Comparison of ENCODE assay signal across 8 mouse cellular contexts in genomic region chr6:58830840-58831231, GRCm38 (mm10). TPM values are rescaled to one million over a fixed set of nuclear protein-coding genes. Genes with fewer than 3 reads are reported as not detected.
DNase-seq lines count a peak whose midpoint lies in the region; ATAC-seq and TF ChIP-seq lines count a peak whose summit lies in the region.

No protein-coding gene starts in this region.

- peak overlapping the region; percentile 81 for H3K4me3 ChIP-seq in layer of hippocampus, adult 2 months
- peak overlapping the region; percentile 71 for H3K4me3 ChIP-seq in embryonic facial prominence, embryonic 11.5 days (ENCODE audit: low read depth, low read length)
- peak overlapping the region; percentile 93 for H3K4me3 ChIP-seq in hindbrain, postnatal 0 days (ENCODE audit: low read length)
- H3K4me3 ChIP-seq in midbrain, postnatal 0 days (ENCODE audit: low read depth, low read length) = peak overlapping the region; percentile 89

- no peak overlapping the region for H3K9ac ChIP-seq in embryonic facial prominence, embryonic 11.5 days (replicated peaks; ENCODE audit: low read length)
- H3K9ac ChIP-seq in hindbrain, postnatal 0 days (replicated peaks; ENCODE audit: low read length) = peak overlapping the region; percentile 86
- H3K9ac ChIP-seq in midbrain, postnatal 0 days (replicated peaks; ENCODE audit: low read length, poor library complexity, severe bottlenecking) = peak overlapping the region; percentile 94

- H3K27me3 ChIP-seq in embryonic facial prominence, embryonic 11.5 days (ENCODE audit: control insufficient read depth, insufficient read depth, low read length) = no peaks in the 10 kb centered on the region
- no peaks in the 10 kb centered on the region for H3K27me3 ChIP-seq in hindbrain, postnatal 0 days (ENCODE audit: insufficient read depth, low read length)
- H3K27me3 ChIP-seq in midbrain, postnatal 0 days (ENCODE audit: insufficient read depth, low read length) = no peaks in the 10 kb centered on the region

- WGBS in embryonic facial prominence, embryonic 11.5 days = 8% methylated on average over 7 of the region's 7 CpGs
- 12% methylated on average over 7 of the region's 7 CpGs for WGBS in hindbrain, postnatal 0 days
- WGBS in midbrain, postnatal 0 days = 8% methylated on average over 7 of the region's 7 CpGs

- H3K9me3 ChIP-seq in embryonic facial prominence, embryonic 11.5 days (replicated peaks; ENCODE audit: control insufficient read depth, low read length) = no peaks in the 10 kb centered on the region
- H3K9me3 ChIP-seq in hindbrain, postnatal 0 days (ENCODE audit: low read length) = no peaks in the 10 kb centered on the region
- H3K9me3 ChIP-seq in midbrain, postnatal 0 days (ENCODE audit: low read length) = no peaks in the 10 kb centered on the region

- peak overlapping the region; percentile 71 for H3K4me2 ChIP-seq in embryonic facial prominence, embryonic 11.5 days (ENCODE audit: low read depth, low read length)
- peak overlapping the region; percentile 67 for H3K4me2 ChIP-seq in hindbrain, postnatal 0 days (ENCODE audit: low read depth, low read length)
- peak overlapping the region; percentile 62 for H3K4me2 ChIP-seq in midbrain, postnatal 0 days (ENCODE audit: low read depth, low read length, poor library complexity, severe bottlenecking)

- H3K36me3 ChIP-seq in embryonic facial prominence, embryonic 11.5 days (replicated peaks; ENCODE audit: control insufficient read depth, insufficient read depth, low read depth, low read length) = no peaks in the 10 kb centered on the region
- no peaks in the 10 kb centered on the region for H3K36me3 ChIP-seq in hindbrain, postnatal 0 days (ENCODE audit: insufficient read depth, low read length)
- H3K36me3 ChIP-seq in midbrain, postnatal 0 days (ENCODE audit: insufficient read depth, low read length) = no peaks in the 10 kb centered on the region

- intact Hi-C loops in left cerebral cortex, postnatal 25 days (cut with DNase I) = loop anchor here (5.0 kb wide), 2 partner anchors 189 to 191 kb away; partner anchors contain the start of gene Fam13a

- DNase-seq in layer of hippocampus, adult 2 months (ENCODE audit: low spot score in 2 of 2) = no peak
- no peak for DNase-seq in layer of hippocampus, adult 9-11 months
- DNase-seq in embryonic facial prominence, embryonic 11.5 days (ENCODE audit: low spot score) = no peak
- DNase-seq in hindbrain, postnatal 0 days (ENCODE audit: low spot score) = no peak
- no peak for DNase-seq in midbrain, postnatal 0 days (ENCODE audit: low spot score)
- DNase-seq in left cerebral cortex, postnatal 25 days (ENCODE audit: low spot score in 2 of 2) = no peak
- no peak for DNase-seq in frontal cortex, adult 2 months (ENCODE audit: extremely low spot score in 1 of 2, low spot score in 1 of 2)
- DNase-seq in right cerebral cortex, postnatal 36 days (ENCODE audit: low spot score in 2 of 2) = no peak

- no peak for TF ChIP-seq CTCF in layer of hippocampus, adult 2 months (conservative IDR thresholded peaks at IDR 0.05)
- TF ChIP-seq CTCF in hindbrain, postnatal 0 days (IDR thresholded peaks at IDR 0.05; ENCODE audit: low read depth) = 0 out of 2 replicates have a peak, but pooled peaks have one; percentile 2
- no peak for TF ChIP-seq CTCF in midbrain, postnatal 0 days (IDR thresholded peaks at IDR 0.05)

- H3K4me1 ChIP-seq in embryonic facial prominence, embryonic 11.5 days (ENCODE audit: control insufficient read depth, insufficient read depth, low read length) = no peaks in the 10 kb centered on the region
- peaks cover 8% of the 10 kb centered on the region; the same call in 1 of the 2 replicates for H3K4me1 ChIP-seq in hindbrain, postnatal 0 days (ENCODE audit: insufficient read depth, low read length)
- H3K4me1 ChIP-seq in midbrain, postnatal 0 days (ENCODE audit: insufficient read depth, low read length) = peaks cover 12% of the 10 kb centered on the region

- peak; percentile 6; the same call in 1 of the 2 replicates for ATAC-seq in embryonic facial prominence, embryonic 11.5 days (replicated peaks; ENCODE audit: insufficient number of reproducible peaks, low FRiP score, low TSS enrichment, low read depth)
- peak; percentile 48 for ATAC-seq in hindbrain, postnatal 0 days
- peak; percentile 22 for ATAC-seq in midbrain, postnatal 0 days (ENCODE audit: low FRiP score)

- peak overlapping the region; percentile 96 for H3K27ac ChIP-seq in layer of hippocampus, adult 2 months
- no peak overlapping the region for H3K27ac ChIP-seq in embryonic facial prominence, embryonic 11.5 days (replicated peaks; ENCODE audit: low read depth, low read length)
- peak overlapping the region; percentile 86 for H3K27ac ChIP-seq in hindbrain, postnatal 0 days
- peak overlapping the region; percentile 80 for H3K27ac ChIP-seq in midbrain, postnatal 0 days (ENCODE audit: low read depth, low read length)

RNA-seq across cellular contexts. Expression of gene Herc3, which starts 0.4 kb away (rescaled TPM):
- total RNA-seq in layer of hippocampus, adult 2 months (2021) = 100 to 1,000 TPM; 245 to 249 TPM
- 5.9 and 9.6 TPM in 2 replicates for polyA plus RNA-seq in embryonic facial prominence, embryonic 11.5 days (2014; fragmentation: Nextera tagmentation; extraction: Ambion mirVana)
- total RNA-seq in hindbrain, postnatal 0 days (2014; rRNA removed) = 105 and 140 TPM in 2 replicates
- polyA plus RNA-seq in hindbrain, postnatal 0 days (2015; fragmentation: Nextera tagmentation; extraction: Ambion mirVana) = 35.1 and 36.8 TPM in 2 replicates
- total RNA-seq in midbrain, postnatal 0 days (2014; rRNA removed) = 153 and 159 TPM in 2 replicates
- polyA plus RNA-seq in midbrain, postnatal 0 days (2015; fragmentation: Nextera tagmentation; extraction: Ambion mirVana) = 25.3 and 34.2 TPM in 2 replicates
- 100 to 1,000 TPM; 168 to 293 TPM for total RNA-seq in left cerebral cortex, postnatal 25 days (2021)
- polyA plus RNA-seq in frontal cortex, adult 2 months (2012; rRNA removed) = 93.0 and 110 TPM in 2 replicates
